Mouse (Mus musculus) CH12.LX (cell line): Measurements from ENCODE around the gene Gm10964. TPM values are rescaled to one million over a fixed set of nuclear protein-coding genes. Genes with fewer than 3 reads are reported as not detected.
A peak's percentile ranks its signal among the peaks of the same experiment; 100 is the strongest.

ENCODE experiments used
- DNase-seq: peaks from one replicate; pipeline ENCODE4 v3.0.0-alpha.2; 2013; ENCODE audit errors: extremely low read depth
- H3K27ac ChIP-seq: 2 replicates; pipeline ENCODE4 v1.5.1; 2012; ENCODE audit warnings: low read depth, mild to moderate bottlenecking, control low read depth, moderate library complexity; ENCODE audit not compliant: insufficient read depth
- H3K27me3 ChIP-seq: replicated peaks from 2 replicates; pipeline ENCODE3; 2012; ENCODE audit warnings: inconsistent platforms
- H3K36me3 ChIP-seq, 2 experiments: replicated peaks in 1 of 2; 2 replicates each; pipeline versions ENCODE3 to v1.6.1; 2012; ENCODE audit warnings: inconsistent platforms in 1 of 2, low read length in 1 of 2, mild to moderate bottlenecking in 1 of 2, mixed read lengths in 1 of 2, moderate library complexity in 1 of 2; ENCODE audit not compliant: control insufficient read depth in 1 of 2, insufficient read depth in 1 of 2
- H3K4me1 ChIP-seq, 2 experiments: 2 replicates each; pipeline ENCODE4 v1.6.1; 2012; ENCODE audit warnings: inconsistent platforms in 1 of 2, moderate library complexity in 1 of 2; ENCODE audit not compliant: insufficient read depth in 2 of 2, control insufficient read depth in 1 of 2
- H3K4me2 ChIP-seq: 2 replicates; pipeline ENCODE4 v1.6.1; 2012; ENCODE audit warnings: low read depth, mild to moderate bottlenecking, control low read depth; ENCODE audit not compliant: poor library complexity, insufficient read depth, severe bottlenecking
- H3K4me3 ChIP-seq, 3 experiments: fragments of 150-350 bp in 1 of 3; sonication (generic) in 1 of 3; replicated peaks in 1 of 3; 2 replicates each; pipeline versions ENCODE3 to v1.5.1; 2011 to 2012; ENCODE audit warnings: low read depth in 2 of 3, low read length in 2 of 3, mild to moderate bottlenecking in 2 of 3, moderate library complexity in 2 of 3, control low read depth in 1 of 3, improper control_type of control experiment in 1 of 3, inconsistent platforms in 1 of 3, mixed read lengths in 1 of 3; ENCODE audit not compliant: poor library complexity in 1 of 3
- H3K79me2 ChIP-seq: replicated peaks from 2 replicates; pipeline ENCODE4 v1.6.1; 2012; ENCODE audit warnings: mild to moderate bottlenecking, moderate library complexity; ENCODE audit not compliant: control insufficient read depth, poor library complexity, insufficient read depth, severe bottlenecking; ENCODE audit errors: extremely low read depth
- H3K9ac ChIP-seq: 2 replicates; pipeline ENCODE4 v1.6.1; 2012; ENCODE audit warnings: low read depth, mild to moderate bottlenecking, control low read depth, moderate library complexity; ENCODE audit not compliant: insufficient read depth
- H3K9me3 ChIP-seq: replicated peaks from 2 replicates; pipeline ENCODE3; 2012; ENCODE audit warnings: low read length, inconsistent platforms, mixed read lengths
- BHLHE40 ChIP-seq: IDR thresholded peaks from 2 replicates; pipeline ENCODE4 v1.6.1; 2011; ENCODE audit warnings: mild to moderate bottlenecking, low read depth, low read length, improper control_type of control experiment
- CHD1 ChIP-seq: IDR thresholded peaks from 2 replicates; pipeline ENCODE4 v1.6.1; 2012; ENCODE audit warnings: low read depth, low read length, improper control_type of control experiment, inconsistent platforms
- CHD2 ChIP-seq: IDR thresholded peaks from 2 replicates; pipeline ENCODE4 v1.6.1; 2011; ENCODE audit warnings: low read length, improper control_type of control experiment
- CTCF ChIP-seq, 2 experiments: IDR thresholded peaks in 1 of 2; conservative IDR thresholded peaks in 1 of 2; 2 replicates each; pipeline ENCODE4 v1.5.1; 2011 to 2012; ENCODE audit warnings: low read depth in 2 of 2, low read length in 2 of 2, improper control_type of control experiment in 1 of 2, inconsistent platforms in 1 of 2, mild to moderate bottlenecking in 1 of 2, moderate library complexity in 1 of 2
- E2F4 ChIP-seq: IDR thresholded peaks from 2 replicates; pipeline ENCODE4 v1.6.1; 2011; ENCODE audit warnings: low read depth, low read length, improper control_type of control experiment; ENCODE audit not compliant: insufficient replicate concordance
- ELF1 ChIP-seq: IDR thresholded peaks from 2 replicates; pipeline ENCODE4 v1.6.1; 2014; ENCODE audit warnings: low read depth, mild to moderate bottlenecking, inconsistent platforms, low read length, improper control_type of control experiment
- EP300 ChIP-seq: IDR thresholded peaks from 2 replicates; pipeline ENCODE4 v1.6.1; 2011; ENCODE audit warnings: low read length, improper control_type of control experiment
- ETS1 ChIP-seq: conservative IDR thresholded peaks from 2 replicates; pipeline ENCODE4 v1.6.1; 2012; ENCODE audit warnings: low read depth, mild to moderate bottlenecking, inconsistent platforms, low read length, improper control_type of control experiment, moderate library complexity
- GABPA ChIP-seq: IDR thresholded peaks from 2 replicates; pipeline ENCODE4 v1.6.1; 2012; ENCODE audit warnings: low read depth, low read length, improper control_type of control experiment, inconsistent platforms; ENCODE audit not compliant: insufficient replicate concordance
- HCFC1 ChIP-seq: IDR thresholded peaks from 2 replicates; pipeline ENCODE4 v1.6.1; 2012; ENCODE audit warnings: low read depth, mild to moderate bottlenecking, inconsistent platforms, low read length, improper control_type of control experiment
- IRF4 ChIP-seq: IDR thresholded peaks from 2 replicates; pipeline ENCODE4 v1.6.1; 2014; ENCODE audit warnings: low read depth, mild to moderate bottlenecking, inconsistent platforms, low read length, improper control_type of control experiment
- JUN ChIP-seq: IDR thresholded peaks from 2 replicates; pipeline ENCODE4 v1.6.1; 2011; ENCODE audit warnings: low read depth, mild to moderate bottlenecking, low read length, improper control_type of control experiment, moderate library complexity; ENCODE audit not compliant: insufficient read depth
- JUND ChIP-seq: conservative IDR thresholded peaks from 2 replicates; pipeline ENCODE4 v1.6.1; 2011; ENCODE audit warnings: low read depth, low read length, improper control_type of control experiment
- KAT2A ChIP-seq: IDR thresholded peaks from 2 replicates; pipeline ENCODE4 v1.6.1; 2012; ENCODE audit warnings: low read length, improper control_type of control experiment, inconsistent platforms; ENCODE audit not compliant: insufficient replicate concordance
- MAFK ChIP-seq: IDR thresholded peaks from 2 replicates; pipeline ENCODE4 v1.6.1; 2011; ENCODE audit warnings: low read length, improper control_type of control experiment; ENCODE audit not compliant: insufficient replicate concordance
- MAX ChIP-seq: IDR thresholded peaks from 2 replicates; pipeline ENCODE4 v1.6.1; 2011; ENCODE audit warnings: low read length, improper control_type of control experiment
- MAZ ChIP-seq: IDR thresholded peaks from 2 replicates; pipeline ENCODE4 v1.6.1; 2012; ENCODE audit warnings: low read depth, mild to moderate bottlenecking, inconsistent platforms, low read length, improper control_type of control experiment, moderate library complexity
- MEF2A ChIP-seq: IDR thresholded peaks from 2 replicates; pipeline ENCODE4 v1.6.1; 2014; ENCODE audit warnings: low read depth, mild to moderate bottlenecking, inconsistent platforms, low read length, improper control_type of control experiment, borderline replicate concordance
- MXI1 ChIP-seq: IDR thresholded peaks from 2 replicates; pipeline ENCODE4 v1.6.1; 2011; ENCODE audit warnings: mild to moderate bottlenecking, low read depth, low read length, improper control_type of control experiment
- MYC ChIP-seq: IDR thresholded peaks from 2 replicates; pipeline ENCODE4 v1.6.1; 2011; ENCODE audit warnings: low read depth, mild to moderate bottlenecking, improper control_type of control experiment, low read length
- NELFE ChIP-seq: IDR thresholded peaks from 2 replicates; pipeline ENCODE4 v1.6.1; 2011; ENCODE audit warnings: low read depth, low read length, improper control_type of control experiment
- NRF1 ChIP-seq: IDR thresholded peaks from 2 replicates; pipeline ENCODE4 v1.6.1; 2014; ENCODE audit warnings: low read depth, mild to moderate bottlenecking, inconsistent platforms, low read length, improper control_type of control experiment, moderate library complexity
- PAX5 ChIP-seq: IDR thresholded peaks from 2 replicates; pipeline ENCODE4 v1.6.1; 2012; ENCODE audit warnings: low read length, inconsistent platforms, mixed read lengths
- POLR2A ChIP-seq: IDR thresholded peaks from 2 replicates; pipeline ENCODE4 v1.6.1; 2011; ENCODE audit warnings: low read depth, mild to moderate bottlenecking, improper control_type of control experiment, low read length
- POLR2AphosphoS2 ChIP-seq: IDR thresholded peaks from 2 replicates; pipeline ENCODE4 v1.6.1; 2011; ENCODE audit warnings: low read depth, low read length, improper control_type of control experiment
- RAD21 ChIP-seq: IDR thresholded peaks from 2 replicates; pipeline ENCODE4 v1.6.1; 2011; ENCODE audit warnings: low read depth, mild to moderate bottlenecking, low read length, improper control_type of control experiment, moderate library complexity
- RCOR1 ChIP-seq: conservative IDR thresholded peaks from 2 replicates; pipeline ENCODE4 v1.6.1; 2012; ENCODE audit warnings: low read depth, mild to moderate bottlenecking, inconsistent platforms, low read length, improper control_type of control experiment
- SIN3A ChIP-seq: IDR thresholded peaks from 2 replicates; pipeline ENCODE4 v1.6.1; 2012; ENCODE audit warnings: low read length, improper control_type of control experiment, inconsistent platforms
- SMC3 ChIP-seq: IDR thresholded peaks from 2 replicates; pipeline ENCODE4 v1.6.1; 2011; ENCODE audit warnings: low read depth, low read length, improper control_type of control experiment
- TBP ChIP-seq: conservative IDR thresholded peaks from 2 replicates; pipeline ENCODE4 v1.6.1; 2011; ENCODE audit warnings: low read depth, low read length, improper control_type of control experiment
- TCF12 ChIP-seq: IDR thresholded peaks from 2 replicates; pipeline ENCODE4 v1.6.1; 2014; ENCODE audit warnings: low read depth, mild to moderate bottlenecking, inconsistent platforms, low read length, improper control_type of control experiment
- UBTF ChIP-seq: IDR thresholded peaks from 2 replicates; pipeline ENCODE4 v1.6.1; 2012; ENCODE audit warnings: low read depth, mild to moderate bottlenecking, inconsistent platforms, low read length, improper control_type of control experiment, moderate library complexity
- USF1 ChIP-seq: IDR thresholded peaks from 2 replicates; pipeline ENCODE4 v1.6.1; 2014; ENCODE audit warnings: low read depth, mild to moderate bottlenecking, inconsistent platforms, low read length, improper control_type of control experiment
- USF2 ChIP-seq: conservative IDR thresholded peaks from 2 replicates; pipeline ENCODE4 v1.6.1; 2011; ENCODE audit warnings: low read depth, low read length, improper control_type of control experiment
- ZC3H11A ChIP-seq: IDR thresholded peaks from 2 replicates; pipeline ENCODE4 v1.6.1; 2012; ENCODE audit warnings: low read depth, mild to moderate bottlenecking, inconsistent platforms, low read length, improper control_type of control experiment
- ZKSCAN1 ChIP-seq: IDR thresholded peaks from 2 replicates; pipeline ENCODE4 v1.6.1; 2012; ENCODE audit warnings: low read depth, inconsistent platforms, low read length, improper control_type of control experiment, borderline replicate concordance
- ZMIZ1 ChIP-seq: IDR thresholded peaks from 2 replicates; pipeline ENCODE4 v1.6.1; 2012; ENCODE audit warnings: low read depth, mild to moderate bottlenecking, inconsistent platforms, low read length, improper control_type of control experiment
- ZNF384 ChIP-seq: IDR thresholded peaks from 2 replicates; pipeline ENCODE4 v1.6.1; 2012; ENCODE audit warnings: low read depth, low read length, improper control_type of control experiment, inconsistent platforms
- dilution Hi-C: fragments of 300-500 bp; cut with MboI; formaldehyde crosslinking; loops from 2 replicates; pipeline ENCODE4 v1.14.3; 2020; ENCODE audit warnings: low sequenced_read_pairs; ENCODE audit not compliant: extremely low pct_unique_long_range_greater_than_20kb, extremely low pct_ligation_motif_present
- in situ Hi-C: fragments of 300-500 bp; cut with MboI; formaldehyde crosslinking; loops from 3 replicates; pipeline ENCODE4 v1.14.3; 2019; ENCODE audit warnings: low sequenced_read_pairs, low pct_ligation_motif_present, low pct_unique_long_range_greater_than_20kb, mixed read lengths
- polyA plus RNA-seq: library from polyadenylated mRNA; unstranded; fragments of >175 nt; gene quantifications from 2 replicates; pipeline ENCODE4 v1.2.1, GENCODE M21; 2012; ENCODE audit warnings: low read depth; ENCODE audit not compliant: insufficient read length
- total RNA-seq, 2 experiments: library from RNA; depleted of rRNA; stranded (reverse); fragments of 300-350 nt in 1 of 2; fragments of >200 nt in 1 of 2; gene quantifications; 2 replicates each; pipeline ENCODE4 v1.2.3; 2012 to 2014

The Gm10964 gene
- total and polyA plus RNA-seq, 3 experiments, result not detected

DNA sequence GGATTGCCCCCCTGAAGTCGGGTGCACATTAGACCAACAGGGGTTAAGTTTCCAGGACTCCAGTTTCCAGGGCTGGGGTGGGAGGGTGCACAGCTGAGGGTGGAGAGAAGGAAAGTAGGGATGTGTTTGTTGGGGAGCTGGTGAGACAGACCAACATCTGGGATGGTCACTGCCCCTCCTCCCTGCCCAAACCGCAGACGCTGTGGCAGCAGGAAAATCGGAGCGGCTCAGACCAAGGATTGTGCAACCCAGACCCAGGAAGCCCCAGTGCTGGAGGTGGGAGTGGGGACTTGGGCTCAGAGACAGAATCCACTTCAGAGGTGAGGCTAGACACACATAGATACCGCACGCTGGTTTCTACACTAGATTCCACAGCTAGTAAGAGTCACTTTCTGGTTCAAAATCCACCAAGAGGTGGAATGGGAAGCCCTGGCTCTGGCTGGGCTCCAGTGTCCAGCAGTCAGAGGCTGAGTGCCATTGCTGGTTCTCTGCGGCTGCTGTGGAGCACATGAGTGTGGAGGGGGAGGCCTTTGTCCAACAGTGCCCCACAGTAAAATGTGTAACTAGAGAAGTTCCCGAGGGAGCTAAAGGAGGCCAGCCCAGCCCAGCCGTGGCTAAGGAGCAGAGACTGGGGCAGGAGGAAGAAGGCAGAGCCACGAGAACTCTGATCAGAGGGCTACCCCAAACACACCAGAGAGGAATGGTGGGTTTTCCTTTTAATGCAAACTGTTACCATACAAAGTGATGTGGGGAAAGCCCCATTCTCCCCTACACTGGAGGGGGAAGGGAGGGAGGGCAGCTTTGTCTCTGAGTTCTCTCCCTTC lies 4.3 kb upstream of the Gm10964 start:
- Histone ChIP-seq H3K9ac (peak overlapping the region; percentile 56), H3K4me3 (peak overlapping the region in 1 of 3 experiments; percentile 17), H3K27me3 (no peaks in the 10 kb centered on the region), H3K79me2 (peaks cover 6% of the 10 kb centered on the region; the same call in 1 of the 2 replicates), H3K4me1 (peaks cover 23 to 82% of the 10 kb centered on the region in 2 experiments), H3K9me3 (no peaks in the 10 kb centered on the region), H3K36me3 (peaks cover 0 to 9% of the 10 kb centered on the region in 2 experiments), H3K4me2 (peak overlapping the region; percentile 74), H3K27ac (peak overlapping the region; percentile 78)
- TF ChIP-seq SIN3A (peak; percentile 72; the same call in 1 of the 2 replicates), UBTF (peak; percentile 78), CHD1 (peak; percentile 82; the same call in 1 of the 2 replicates), USF2 (no peak), MAZ (peak; percentile 31; the same call in 1 of the 2 replicates), ZC3H11A (no peak), POLR2A (peak; percentile 60), KAT2A (0 out of 2 replicates have a peak, but pooled peaks have one; percentile 48), E2F4 (no peak), ZKSCAN1 (no peak), TBP (0 out of 2 replicates have a peak, but pooled peaks have one; percentile 41), MAX (no peak), CHD2 (peak; percentile 86), ZNF384 (no peak), IRF4 (peak; percentile 57), CTCF (conservative IDR thresholded peaks at IDR 0.05 in 1 of 2, IDR thresholded peaks at IDR 0.05 in 1 of 2; ENCODE audit: low read depth in 2 of 2, low read length in 2 of 2) (no peak), MYC (peak; percentile 76), EP300 (peak; percentile 64; the same call in 1 of the 2 replicates), MAFK (no peak), USF1 (no peak), MEF2A (peak; percentile 74), PAX5 (no peak), POLR2AphosphoS2 (no peak), NELFE (no peak), ZMIZ1 (0 out of 2 replicates have a peak, but pooled peaks have one; percentile 52), JUND (no peak), NRF1 (no peak), SMC3 (no peak), RAD21 (no peak), HCFC1 (peak; percentile 9; the same call in 1 of the 2 replicates), TCF12 (peak; percentile 44; the same call in 1 of the 2 replicates), RCOR1 (no peak), ELF1 (no peak; the same call in none of the 2 replicates), ETS1 (peak; percentile 54), MXI1 (peak; percentile 73), GABPA (no peak), BHLHE40 (peak; percentile 57), JUN (no peak)
- DNase-seq, result peak; percentile 79
- in situ Hi-C loops (loop anchor here (5.0 to 10.0 kb wide), 2 partner anchors 43 to 300 kb away; no protein-coding TSS in a partner anchor), dilution Hi-C loops (no loop called here)
